Mouse (Mus musculus) stomach, postnatal 0 days (tissue): ENCODE results near the gene Tmem161a. TPM values are rescaled to one million over a fixed set of nuclear protein-coding genes. Genes with fewer than 3 reads are reported as not detected.

Experiments used
- ATAC-seq: fragments of 200-750 bp; cut with Nextera tagmentation; 2 replicates; pipeline ENCODE4 v1.8.0; 2017; ENCODE audit not compliant: low FRiP score, low TSS enrichment
- DNase-seq: peaks from one replicate; pipeline ENCODE4 v3.0.0-alpha.2; 2016; ENCODE audit warnings: low spot score
- H3K27ac ChIP-seq: fragments of 300-500 bp; sonication (generic); replicated peaks from 2 replicates; pipeline ENCODE4 v1.5.1; 2014; ENCODE audit warnings: mild to moderate bottlenecking, control low read depth
- H3K27me3 ChIP-seq: fragments of 300-500 bp; sonication (generic); 2 replicates; pipeline ENCODE4 v1.6.1; 2014; ENCODE audit warnings: low read length; ENCODE audit not compliant: control insufficient read depth, insufficient read depth
- H3K36me3 ChIP-seq: fragments of 300-500 bp; sonication (generic); 2 replicates; pipeline ENCODE4 v1.6.1; 2014; ENCODE audit warnings: low read length, mixed read lengths; ENCODE audit not compliant: control insufficient read depth, insufficient read depth
- H3K4me1 ChIP-seq: fragments of 300-500 bp; sonication (generic); replicated peaks from 2 replicates; pipeline ENCODE4 v1.6.1; 2014; ENCODE audit warnings: antibody characterized with exemption; ENCODE audit not compliant: control insufficient read depth, insufficient read depth
- H3K4me2 ChIP-seq: fragments of 300-500 bp; sonication (generic); replicated peaks from 2 replicates; pipeline ENCODE4 v1.6.1; 2014; ENCODE audit warnings: low read depth, mild to moderate bottlenecking, control low read depth, moderate library complexity
- H3K4me3 ChIP-seq: fragments of 300-500 bp; sonication (generic); 2 replicates; pipeline ENCODE4 v1.5.1; 2014; ENCODE audit warnings: low read depth, low read length, control low read depth
- H3K9ac ChIP-seq: fragments of 300-500 bp; sonication (generic); 2 replicates; pipeline ENCODE4 v1.6.1; 2014; ENCODE audit warnings: mild to moderate bottlenecking, low read length, control low read depth, mixed read lengths
- H3K9me3 ChIP-seq: fragments of 300-500 bp; sonication (generic); 2 replicates; pipeline ENCODE4 v1.6.1; 2016; ENCODE audit warnings: low read length; ENCODE audit not compliant: control insufficient read depth
- CTCF ChIP-seq: IDR thresholded peaks from 2 replicates; pipeline ENCODE4 v1.5.1; 2016; ENCODE audit warnings: antibody characterized with exemption, low read depth, mild to moderate bottlenecking, moderate library complexity
- EP300 ChIP-seq: optimal IDR thresholded peaks from 2 replicates; pipeline ENCODE3; 2016; ENCODE audit warnings: antibody characterized with exemption
- WGBS: fragments of 180-500 bp; shearing (Covaris S2); extraction: QIAGEN DNeasy Blood & Tissue Kit; methylation state at CpG from one replicate; pipeline ENCODE4 v1.1.7; 2014; 5-methylcytosine and 5-hydroxymethylcytosine counted together
- polyA plus RNA-seq: library from polyadenylated mRNA; unstranded; fragments of >200 nt; fragmentation: Nextera tagmentation; extraction: Ambion mirVana; gene quantifications from 2 replicates; pipeline ENCODE4 v1.2.1, GENCODE M21; 2015

Tmem161a gene
- polyA plus RNA-seq = 38.2 and 40.8 TPM in 2 replicates

DNA sequence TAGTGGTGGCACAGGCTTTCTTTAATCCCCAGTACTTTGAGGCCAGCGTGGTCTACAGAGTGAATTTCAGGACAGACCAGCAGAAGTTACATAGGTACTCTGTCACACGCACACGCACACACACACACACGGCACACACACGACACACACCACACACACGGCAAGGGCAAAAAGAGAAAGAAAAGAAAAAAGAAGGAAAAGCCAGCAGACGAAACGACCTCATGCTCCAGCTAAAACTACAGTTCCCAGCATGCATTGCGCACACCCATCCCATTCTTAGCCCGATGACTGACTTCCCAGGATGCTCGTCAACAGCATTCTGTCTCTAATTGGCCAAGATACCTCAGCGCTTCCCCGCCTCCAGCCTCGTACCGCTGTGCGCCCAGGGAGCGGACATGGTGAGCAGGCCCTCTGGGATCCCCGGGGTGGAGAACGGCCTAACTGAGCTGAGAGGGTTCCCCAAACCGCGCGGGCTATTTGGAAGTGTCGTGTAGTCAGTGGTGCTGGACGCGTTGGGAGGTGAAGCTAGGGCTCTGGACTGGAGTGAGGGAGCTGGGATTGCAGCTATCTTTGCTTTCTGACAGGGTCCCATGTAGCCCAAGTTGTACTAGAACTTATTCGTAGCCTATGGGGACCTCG is at the start of gene Tmem161a:
Gene Tmem161a, plus strand, starts transcription at position 314 of the 639 bp plus-strand sequence.
- peak within 1 kb of the TSS; percentile 69 for H3K4me2 ChIP-seq
- ATAC-seq (peak; percentile 96), DNase-seq (peak; percentile 92)
- no peaks in the 10 kb centered on the region for H3K27me3 ChIP-seq
- peak within 1 kb of the TSS; percentile 66 for H3K4me3 ChIP-seq
- no peaks in the 10 kb centered on the region for H3K9me3 ChIP-seq
- 0 out of 2 replicates have a peak, but pooled peaks cover under 1% of the 10 kb centered on the region for H3K36me3 ChIP-seq
- H3K4me1 ChIP-seq = no peaks in the 10 kb centered on the region
- no peak for TF ChIP-seq CTCF
- 2% methylated on average over 27 of the region's 27 CpGs for WGBS
- peak within 1 kb of the TSS; percentile 67; the same call in 1 of the 2 replicates for H3K27ac ChIP-seq
- H3K9ac ChIP-seq = peak within 1 kb of the TSS; percentile 71

DNA sequence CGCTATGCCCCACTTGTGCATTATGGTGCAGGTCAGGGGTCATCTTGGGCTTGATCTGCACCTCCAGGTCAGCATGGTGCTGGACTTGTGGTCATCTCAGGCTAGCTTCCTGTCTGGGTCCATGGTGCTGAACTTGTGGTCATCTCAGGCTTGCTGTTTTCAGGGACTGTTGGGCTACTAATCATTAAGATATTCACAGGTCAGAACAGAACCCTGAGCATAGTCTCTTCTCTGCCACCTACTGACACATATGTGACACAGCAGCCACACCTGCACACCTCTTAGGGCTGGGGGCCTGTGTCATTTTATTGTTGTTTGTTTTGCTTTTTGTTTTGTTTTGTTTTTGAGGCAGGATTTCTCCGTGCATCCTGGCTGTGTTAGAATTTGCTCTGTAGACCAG is 49.3 kb upstream of the Tmem161a start:
- H3K4me1 ChIP-seq = no peaks in the 10 kb centered on the region
- H3K4me2 ChIP-seq = no peak overlapping the region
- no peak for TF ChIP-seq EP300
- TF ChIP-seq CTCF = peak; percentile 68
- no peaks in the 10 kb centered on the region for H3K36me3 ChIP-seq
- WGBS = 50% methylated on average over 2 of the region's 2 CpGs
- H3K27me3 ChIP-seq = no peaks in the 10 kb centered on the region
- no peak overlapping the region for H3K4me3 ChIP-seq
- H3K9ac ChIP-seq = no peak overlapping the region
- H3K27ac ChIP-seq = no peak overlapping the region
- H3K9me3 ChIP-seq = no peaks in the 10 kb centered on the region
- ATAC-seq (0 out of 2 replicates have a peak, but pooled peaks have one; percentile 36), DNase-seq (no peak)

DNA sequence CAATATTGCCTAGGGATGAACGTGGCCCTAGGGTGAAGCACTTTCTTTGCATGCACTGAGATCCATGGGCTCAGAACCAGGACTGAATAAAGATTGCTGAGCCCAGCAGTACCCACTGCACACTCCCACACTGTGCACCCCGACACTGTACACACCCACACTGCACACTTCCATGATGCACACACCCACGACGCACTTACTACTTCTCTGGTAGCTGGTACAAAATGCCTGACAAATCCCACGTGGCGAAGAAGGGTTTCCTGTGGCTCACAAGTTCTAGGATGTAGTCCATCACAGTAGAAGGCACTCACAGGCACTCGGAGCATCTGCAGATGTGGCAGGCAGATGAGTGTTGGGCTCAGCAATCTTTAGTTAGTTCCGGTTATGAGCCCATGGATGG is 47.2 kb upstream of the Tmem161a start:
- no peak for ATAC-seq
- TF ChIP-seq CTCF (no peak), EP300 (no peak)
- 57% methylated on average over 8 of the region's 8 CpGs for WGBS

DNA sequence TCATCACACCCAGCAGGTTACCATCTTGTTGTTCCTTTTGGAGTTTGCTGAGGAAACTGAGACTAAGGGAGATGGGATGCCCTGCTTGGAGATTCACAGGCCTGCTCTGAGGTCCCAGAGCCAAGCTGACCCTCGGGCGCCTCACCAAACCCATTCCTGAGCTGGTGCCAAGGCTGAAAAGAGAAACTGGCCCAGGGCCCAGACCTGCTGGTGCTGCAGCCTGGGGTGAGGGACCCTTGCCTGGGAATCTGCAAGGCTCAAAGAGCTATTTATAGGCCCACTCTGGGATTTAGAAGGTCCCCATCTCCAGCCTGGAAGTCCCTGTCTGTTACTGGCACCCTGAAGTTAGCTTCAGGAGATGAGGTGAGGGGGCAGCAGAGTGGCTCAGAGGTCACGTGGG is 43.7 kb upstream of the Tmem161a start:
- ATAC-seq (no peak), DNase-seq (no peak)
- H3K4me3 ChIP-seq = no peak overlapping the region
- no peak for TF ChIP-seq EP300
- TF ChIP-seq CTCF = no peak
- no peaks in the 10 kb centered on the region for H3K27me3 ChIP-seq
- no peaks in the 10 kb centered on the region for H3K9me3 ChIP-seq
- WGBS = 61% methylated on average over 3 of the region's 3 CpGs
- H3K36me3 ChIP-seq = peaks cover 2% of the 10 kb centered on the region; the same call in 1 of the 2 replicates
- H3K9ac ChIP-seq = no peak overlapping the region
- no peaks in the 10 kb centered on the region; the same call in 1 of the 2 replicates for H3K4me1 ChIP-seq
- no peak overlapping the region for H3K27ac ChIP-seq
- no peak overlapping the region for H3K4me2 ChIP-seq

More for the DNA sequence above, 47.2 kb upstream of the Tmem161a start:
- Histone ChIP-seq H3K4me2 (no peak overlapping the region), H3K4me3 (no peak overlapping the region), H3K9ac (no peak overlapping the region), H3K36me3 (no peaks in the 10 kb centered on the region), H3K9me3 (no peaks in the 10 kb centered on the region), H3K27ac (no peak overlapping the region), H3K27me3 (no peaks in the 10 kb centered on the region), H3K4me1 (no peaks in the 10 kb centered on the region)
- no peak for DNase-seq

DNA sequence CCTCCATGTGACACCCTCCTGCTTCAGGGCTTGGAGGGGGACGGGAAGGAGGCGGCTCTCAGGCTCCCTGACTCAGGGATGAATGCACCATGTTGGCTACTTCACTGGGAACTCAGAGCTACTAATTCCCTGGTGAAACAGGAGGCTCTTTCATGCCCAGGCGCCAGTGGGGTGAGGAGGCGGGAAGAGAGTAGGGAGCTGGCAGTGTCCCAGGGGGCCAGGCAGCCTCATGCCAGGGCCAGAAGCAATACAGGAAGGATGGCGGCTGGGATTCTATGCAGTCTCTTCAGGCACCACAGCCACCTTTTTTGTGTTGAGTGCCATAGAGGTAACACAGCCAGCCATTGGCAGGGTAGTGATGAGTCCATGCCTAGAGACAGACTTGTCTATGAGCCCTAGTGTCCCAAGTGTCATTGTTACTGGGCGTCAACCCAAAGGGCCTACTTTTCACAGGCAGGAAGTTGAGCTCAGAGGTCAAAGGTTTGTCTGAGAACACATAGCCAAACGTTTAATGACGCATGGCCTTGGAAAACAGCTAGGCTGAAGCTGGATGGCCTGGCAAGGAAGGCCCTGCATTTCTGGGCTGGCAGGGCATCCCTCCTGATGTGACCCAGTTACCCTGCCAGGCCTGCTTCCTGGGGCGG is 42.7 kb upstream of the Tmem161a start:
- Histone ChIP-seq H3K9ac (no peak overlapping the region), H3K4me2 (no peak overlapping the region), H3K4me3 (no peak overlapping the region), H3K36me3 (peaks cover 6% of the 10 kb centered on the region), H3K27ac (no peak overlapping the region), H3K27me3 (no peaks in the 10 kb centered on the region), H3K4me1 (no peaks in the 10 kb centered on the region; the same call in 1 of the 2 replicates), H3K9me3 (no peaks in the 10 kb centered on the region)
- DNase-seq (peak; percentile 38), ATAC-seq (no peak)
- 54% methylated on average over 9 of the region's 9 CpGs for WGBS
- TF ChIP-seq EP300 (no peak), CTCF (no peak)

DNA sequence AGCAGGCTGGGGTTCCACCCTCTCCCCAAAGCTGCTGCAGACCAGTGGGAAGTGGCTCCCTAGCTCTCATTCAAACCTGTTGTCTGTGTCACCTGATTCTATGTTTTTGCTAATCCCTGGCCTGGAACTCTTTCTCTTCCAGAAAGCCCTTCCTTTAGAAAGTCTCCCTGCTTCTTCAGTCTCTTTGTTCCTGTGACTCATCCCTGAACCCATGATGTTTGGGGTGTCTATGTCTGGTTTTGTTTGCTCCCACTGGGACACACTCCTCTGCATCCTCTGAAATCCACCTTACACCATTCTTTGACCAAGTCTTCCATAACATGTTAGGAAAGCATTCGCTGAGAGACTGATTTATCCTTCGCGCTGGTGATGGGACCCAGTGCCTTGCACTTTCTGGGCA is 42.1 kb upstream of the Tmem161a start:
- Histone ChIP-seq H3K4me3 (no peak overlapping the region), H3K27me3 (no peaks in the 10 kb centered on the region), H3K36me3 (peaks cover 6% of the 10 kb centered on the region), H3K9ac (no peak overlapping the region), H3K4me2 (no peak overlapping the region), H3K4me1 (no peaks in the 10 kb centered on the region; the same call in 1 of the 2 replicates), H3K9me3 (no peaks in the 10 kb centered on the region), H3K27ac (no peak overlapping the region)
- ATAC-seq = no peak
- 91% methylated on average over 3 of the region's 3 CpGs for WGBS
- TF ChIP-seq CTCF (no peak), EP300 (no peak)
- DNase-seq = no peak
